Mouse (Mus musculus): Measurements from ENCODE around the gene Pdlim7.

DNA sequence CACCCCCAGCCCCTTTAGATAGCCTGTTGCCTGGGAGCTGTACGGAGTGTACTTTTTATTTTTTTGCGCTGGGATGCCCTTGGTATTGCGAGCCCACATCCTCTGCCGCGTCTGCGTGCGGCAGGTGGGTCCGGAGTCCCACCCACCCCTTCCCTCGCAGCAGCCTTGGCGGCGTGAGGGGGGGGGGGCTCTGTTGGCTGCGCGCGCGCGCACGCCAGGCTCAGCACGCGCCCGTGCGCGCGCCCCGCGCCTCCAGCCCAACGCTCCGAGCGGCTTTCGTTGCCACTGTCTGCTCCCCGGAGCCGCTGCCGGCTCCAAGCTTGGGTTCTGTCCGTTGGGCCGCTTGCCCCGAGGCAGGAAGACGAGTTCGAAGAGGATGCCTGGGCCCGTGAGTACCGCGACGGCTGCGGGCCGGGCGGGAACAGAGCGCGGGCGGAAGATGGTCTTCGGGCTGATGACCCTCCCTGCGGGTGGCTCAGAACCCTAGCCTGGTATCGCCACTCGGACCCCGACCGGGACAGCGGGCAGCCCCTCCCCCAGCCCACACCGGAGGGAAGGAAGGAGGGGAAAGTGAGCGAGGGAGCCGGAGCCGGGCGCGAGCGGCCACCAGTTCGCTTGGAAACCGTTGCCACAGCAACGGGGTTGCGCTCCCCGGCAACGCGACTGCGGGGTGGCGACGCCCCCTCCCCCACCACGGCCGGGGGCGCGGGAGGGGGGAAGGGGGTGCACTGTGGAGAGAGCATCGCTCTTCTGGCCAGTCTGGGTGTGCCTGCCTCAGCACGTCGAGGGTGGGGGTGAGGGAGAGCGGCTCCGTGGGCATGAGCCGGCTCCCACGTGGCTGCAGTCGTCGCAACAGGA lies 49.2 kb downstream of the Pdlim7 start, which contains the start of gene Prr7:
- TF ChIP-seq POLR2A (IDR thresholded peaks at IDR 0.05; ENCODE audit: borderline replicate concordance, low read depth, low read length), result no peak
- TF ChIP-seq CTCF (IDR thresholded peaks at IDR 0.05; ENCODE audit: low read depth, low read length), result no peak

All from bone marrow macrophage, adult 2 months (primary cell).